Mouse (Mus musculus) adrenal gland, adult 8-10 months (tissue): Measurements from ENCODE around the gene Zfp346. TPM values are rescaled to one million over a fixed set of nuclear protein-coding genes. Genes with fewer than 3 reads are reported as not detected.

ENCODE experiments used
- total RNA-seq, 4 experiments: library from RNA; stranded (reverse); gene quantifications; 2 replicates each; pipeline ENCODE4 v1.2.4; 2022

The Zfp346 gene
- total RNA-seq, 4 experiments from 2014 or later, result 50.4 to 83.6 (median 73.9) TPM

Other genes starting within 250 kb of the Zfp346 start
- 10 to 100 TPM in 2 of 4 experiments, 1 to 10 TPM in 2; 7.6 to 14.6 (median 11.4) TPM for gene Unc5a, start 155.9 kb upstream of the Zfp346 start, total RNA-seq
- gene Hk3, start 83.9 kb upstream of the Zfp346 start, total RNA-seq, result 1 to 10 TPM; 1.1 to 4.0 (median 2.6) TPM
- gene Uimc1, start 5.0 kb upstream of the Zfp346 start, total RNA-seq, result 10 to 100 TPM; 25.2 to 45.6 (median 30.6) TPM
- not detected for gene Gm17617, start 28.2 kb downstream of the Zfp346 start, total RNA-seq
- gene Fgfr4, start 47.3 kb downstream of the Zfp346 start, total RNA-seq, result 10 to 100 TPM; 19.0 to 63.2 (median 35.3) TPM
- gene Nsd1, start 104.5 kb downstream of the Zfp346 start, total RNA-seq, result 100 to 1,000 TPM in 2 of 4 experiments, 10 to 100 TPM in 2; 84.9 to 139 (median 113) TPM
- 100 to 1,000 TPM; 146 to 172 (median 162) TPM for gene Prelid1, start 215.2 kb downstream of the Zfp346 start, total RNA-seq
- 100 to 1,000 TPM in 1 of 4 experiments, 10 to 100 TPM in 3; 62.0 to 102 (median 88.6) TPM for gene Rab24, start 216.6 kb downstream of the Zfp346 start, total RNA-seq
- 1 to 10 TPM in 2 of 4 experiments, under 1 TPM in 2; 0.30 to 1.9 (median 1.1) TPM for gene Mxd3, start 224.5 kb downstream of the Zfp346 start, total RNA-seq